Mouse (Mus musculus) adrenal gland, postnatal 14 days (tissue): ENCODE data around the gene Cpsf2. TPM values are rescaled to one million over a fixed set of nuclear protein-coding genes. Genes with fewer than 3 reads are reported as not detected.

Experiments
- total RNA-seq: library from RNA; stranded (reverse); gene quantifications from 2 replicates; pipeline ENCODE4 v1.2.3, GENCODE M21; 2021

Gene Cpsf2
- total RNA-seq, 1 experiment from 2014 or later: 30.5 TPM

Other genes starting within 250 kb of the Cpsf2 start
- 57.7 and 60.3 TPM in 2 replicates for gene Fbln5, start 156.9 kb upstream of the Cpsf2 start, total RNA-seq
- gene Trip11, start 62.7 kb upstream of the Cpsf2 start, total RNA-seq: 34.7 and 37.3 TPM in 2 replicates
- 14.6 and 23.3 TPM in 2 replicates for gene Atxn3, start 17.7 kb upstream of the Cpsf2 start, total RNA-seq
- gene Slc24a4, start 152.7 kb downstream of the Cpsf2 start, total RNA-seq: 0.60 and 0.85 TPM in 2 replicates